Mouse (Mus musculus) neural tube, embryonic 13.5 days (tissue): Measurements from ENCODE around the gene Pik3r6. TPM values are rescaled to one million over a fixed set of nuclear protein-coding genes. Genes with fewer than 3 reads are reported as not detected.
A peak's percentile ranks its signal among the peaks of the same experiment; 100 is the strongest.

Experiments used
- ATAC-seq: fragments of 200-750 bp; cut with Nextera tagmentation; 2 replicates; pipeline ENCODE4 v1.8.0; 2017; ENCODE audit warnings: low read depth, mild to moderate bottlenecking, moderate TSS enrichment, moderate library complexity
- H3K27ac ChIP-seq: fragments of 300-500 bp; sonication (generic); replicated peaks from 2 replicates; pipeline ENCODE4 v1.5.1; 2015; ENCODE audit warnings: moderate library complexity, mild to moderate bottlenecking, inconsistent platforms
- H3K27me3 ChIP-seq: fragments of 300-500 bp; sonication (generic); 2 replicates; pipeline ENCODE4 v1.6.1; 2015; ENCODE audit warnings: mild to moderate bottlenecking, inconsistent platforms
- H3K36me3 ChIP-seq: fragments of 300-500 bp; sonication (generic); 2 replicates; pipeline ENCODE4 v1.6.1; 2015; ENCODE audit warnings: mild to moderate bottlenecking, inconsistent platforms
- H3K4me1 ChIP-seq: fragments of 300-500 bp; sonication (generic); replicated peaks from 2 replicates; pipeline ENCODE4 v1.6.1; 2015; ENCODE audit warnings: inconsistent platforms
- H3K4me2 ChIP-seq: fragments of 300-500 bp; sonication (generic); 2 replicates; pipeline ENCODE4 v1.6.1; 2015; ENCODE audit warnings: inconsistent platforms, mild to moderate bottlenecking, moderate library complexity
- H3K4me3 ChIP-seq: fragments of 300-500 bp; sonication (generic); 2 replicates; pipeline ENCODE4 v1.5.1; 2015; ENCODE audit warnings: mild to moderate bottlenecking, inconsistent platforms
- H3K9ac ChIP-seq: fragments of 300-500 bp; sonication (generic); 2 replicates; pipeline ENCODE4 v1.6.1; 2015; ENCODE audit warnings: moderate library complexity, mild to moderate bottlenecking, inconsistent platforms
- H3K9me3 ChIP-seq: fragments of 300-500 bp; sonication (generic); 2 replicates; pipeline ENCODE4 v1.6.1; 2016; ENCODE audit warnings: inconsistent platforms
- WGBS: fragments of 180-500 bp; shearing (Covaris S2); methylation state at CpG from one replicate; pipeline ENCODE4 v1.1.7; 2015; 5-methylcytosine and 5-hydroxymethylcytosine counted together
- polyA plus RNA-seq: library from polyadenylated mRNA; unstranded; fragments of >200 nt; fragmentation: Nextera tagmentation; extraction: Ambion mirVana; gene quantifications from 2 replicates; pipeline ENCODE4 v1.2.1, GENCODE M21; 2015

Pik3r6 gene
- polyA plus RNA-seq, 1 experiment from 2014 or later = 2.3 TPM

GRCm38 (mm10) chr11:68544554-68544953 lies 41.7 kb downstream of the Pik3r6 start:
- Histone ChIP-seq H3K9me3 (no peaks in the 10 kb centered on the region), H3K4me2 (no peak overlapping the region), H3K9ac (no peak overlapping the region), H3K4me1 (peaks cover 6% of the 10 kb centered on the region; the same call in 1 of the 2 replicates), H3K36me3 (no peaks in the 10 kb centered on the region), H3K27ac (no peak overlapping the region), H3K27me3 (no peaks in the 10 kb centered on the region), H3K4me3 (no peak overlapping the region)
- 5% methylated on average over 8 of the region's 8 CpGs for WGBS
- ATAC-seq = no peak

DNA sequence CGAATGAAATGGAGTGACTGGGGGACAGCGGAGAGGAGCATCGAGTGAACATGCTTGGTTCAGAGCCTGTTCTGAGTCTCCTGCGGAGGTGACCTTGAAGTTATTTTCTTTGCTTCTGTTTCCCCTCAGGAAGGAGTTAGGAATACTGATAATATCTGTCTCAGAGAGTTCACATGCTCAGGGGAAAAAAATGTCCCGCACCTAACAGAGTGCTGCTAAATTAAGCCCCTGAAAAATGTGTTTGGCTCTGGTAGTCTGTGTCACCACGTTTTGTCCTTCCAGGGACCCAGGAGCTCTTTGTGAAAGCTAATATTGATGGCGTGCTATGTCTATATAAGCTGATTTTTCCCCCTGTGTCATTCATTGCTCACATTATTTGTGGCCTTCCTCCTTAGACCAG lies 42.4 kb downstream of the Pik3r6 start:
- WGBS = 55% methylated on average over 7 of the region's 7 CpGs
- Histone ChIP-seq H3K4me3 (no peak overlapping the region), H3K4me2 (no peak overlapping the region), H3K36me3 (no peaks in the 10 kb centered on the region), H3K9me3 (no peaks in the 10 kb centered on the region), H3K4me1 (peaks cover 6% of the 10 kb centered on the region; the same call in 1 of the 2 replicates), H3K27ac (no peak overlapping the region), H3K27me3 (no peaks in the 10 kb centered on the region), H3K9ac (no peak overlapping the region)
- no peak for ATAC-seq

DNA sequence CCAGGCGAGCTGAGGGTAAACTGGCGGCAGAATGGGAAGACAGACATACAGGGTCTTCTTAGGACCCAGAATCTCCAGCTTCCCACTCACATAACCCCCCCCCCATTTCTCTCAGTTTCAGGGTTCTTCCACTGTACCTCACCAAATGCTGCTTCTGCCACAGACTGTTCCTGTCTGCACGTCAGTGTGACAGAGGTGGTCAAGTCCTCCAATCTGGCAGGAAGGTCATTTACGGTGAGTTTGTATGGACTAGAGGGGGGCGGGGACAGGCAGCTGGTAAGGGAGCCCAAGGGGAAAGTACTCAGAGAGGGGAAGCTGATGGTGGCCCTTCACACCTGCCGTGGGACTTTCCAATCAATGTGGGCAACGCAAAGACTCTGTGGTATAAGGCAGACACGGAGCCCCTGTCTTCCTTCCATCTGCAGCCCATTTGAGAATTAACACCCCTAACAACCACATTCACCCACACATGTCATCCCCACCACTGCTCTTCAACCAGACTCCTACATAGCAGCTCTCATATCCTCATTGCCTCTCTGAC lies 42.9 kb downstream of the Pik3r6 start:
- Histone ChIP-seq H3K27me3 (no peaks in the 10 kb centered on the region), H3K9ac (no peak overlapping the region), H3K4me1 (peaks cover 6% of the 10 kb centered on the region; the same call in 1 of the 2 replicates), H3K27ac (no peak overlapping the region), H3K9me3 (no peaks in the 10 kb centered on the region), H3K36me3 (no peaks in the 10 kb centered on the region), H3K4me2 (no peak overlapping the region), H3K4me3 (no peak overlapping the region)
- WGBS = 77% methylated on average over 8 of the region's 8 CpGs
- ATAC-seq = no peak

DNA sequence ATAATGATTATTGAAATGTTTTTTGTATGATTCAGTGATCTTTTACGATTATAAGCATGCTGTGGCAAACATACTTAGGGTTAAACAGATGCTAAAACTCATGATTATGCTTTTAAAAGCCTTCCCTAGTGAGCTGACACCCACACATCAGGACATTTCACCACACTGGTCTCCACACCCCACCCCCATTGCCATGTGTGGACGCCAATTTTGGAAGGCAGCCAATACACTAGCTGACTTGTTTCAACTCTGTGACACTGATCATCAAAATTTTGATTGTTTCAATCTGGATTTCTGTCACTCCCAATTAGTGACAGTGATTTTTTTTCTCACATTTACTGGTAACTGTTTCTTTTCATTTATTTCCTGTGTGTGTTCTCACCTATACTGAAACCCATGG lies 44.7 kb downstream of the Pik3r6 start:
- no peak overlapping the region for H3K9ac ChIP-seq
- ATAC-seq = no peak
- H3K4me3 ChIP-seq = no peak overlapping the region
- no peak overlapping the region for H3K4me2 ChIP-seq
- no peaks in the 10 kb centered on the region for H3K36me3 ChIP-seq
- H3K9me3 ChIP-seq = no peaks in the 10 kb centered on the region
- peaks cover 6% of the 10 kb centered on the region; the same call in 1 of the 2 replicates for H3K4me1 ChIP-seq
- 69% methylated on average over 2 of the region's 2 CpGs for WGBS
- H3K27ac ChIP-seq = no peak overlapping the region
- H3K27me3 ChIP-seq = no peaks in the 10 kb centered on the region

GRCm38 (mm10) chr11:68549597-68549996 lies 46.8 kb downstream of the Pik3r6 start:
- no peak overlapping the region for H3K4me2 ChIP-seq
- no peak overlapping the region for H3K9ac ChIP-seq
- no peaks in the 10 kb centered on the region for H3K27me3 ChIP-seq
- no peak for ATAC-seq
- no peaks in the 10 kb centered on the region for H3K9me3 ChIP-seq
- no peak overlapping the region for H3K27ac ChIP-seq
- H3K4me3 ChIP-seq = no peak overlapping the region
- no peaks in the 10 kb centered on the region for H3K36me3 ChIP-seq
- WGBS = 55% methylated on average over 3 of the region's 3 CpGs
- peaks cover 5% of the 10 kb centered on the region; the same call in 1 of the 2 replicates for H3K4me1 ChIP-seq

GRCm38 (mm10) chr11:68550358-68550757 lies 47.5 kb downstream of the Pik3r6 start:
- Histone ChIP-seq H3K36me3 (no peaks in the 10 kb centered on the region), H3K4me2 (no peak overlapping the region), H3K4me3 (no peak overlapping the region), H3K4me1 (no peaks in the 10 kb centered on the region), H3K9me3 (no peaks in the 10 kb centered on the region), H3K9ac (no peak overlapping the region), H3K27ac (no peak overlapping the region), H3K27me3 (0 out of 2 replicates have a peak, but pooled peaks cover under 1% of the 10 kb centered on the region)
- 74% methylated on average over 4 of the region's 4 CpGs for WGBS
- ATAC-seq = no peak

DNA sequence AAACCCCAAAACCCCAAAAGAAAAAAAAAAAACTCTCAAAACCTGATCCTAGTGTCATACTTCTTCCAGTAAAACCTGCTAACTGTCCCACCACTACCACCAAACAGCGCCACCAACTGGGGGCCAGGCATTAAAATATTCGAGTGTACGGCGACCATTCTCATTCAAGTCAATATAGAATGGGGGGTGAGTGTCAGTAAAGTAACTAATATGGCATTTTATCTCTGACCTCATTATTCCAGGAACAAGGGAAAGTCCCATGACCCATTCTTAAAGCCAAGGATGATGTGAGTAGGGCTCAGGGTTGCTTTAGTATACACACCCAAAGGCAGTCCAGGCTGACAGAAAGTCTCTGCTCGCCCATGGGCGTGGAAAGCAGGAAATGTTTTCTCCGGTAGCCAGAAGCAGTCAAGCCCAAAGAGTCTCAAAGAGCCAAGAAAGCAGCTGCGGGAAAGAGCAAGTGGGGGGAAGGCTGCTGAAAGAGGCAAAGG lies 51.2 kb downstream of the Pik3r6 start:
- no peaks in the 10 kb centered on the region for H3K36me3 ChIP-seq
- no peak overlapping the region for H3K27ac ChIP-seq
- H3K4me3 ChIP-seq = no peak overlapping the region
- 48% methylated on average over 8 of the region's 8 CpGs for WGBS
- ATAC-seq = no peak
- H3K9ac ChIP-seq = no peak overlapping the region
- H3K4me1 ChIP-seq = peaks cover 6% of the 10 kb centered on the region
- peaks cover 20% of the 10 kb centered on the region for H3K27me3 ChIP-seq
- H3K9me3 ChIP-seq = no peaks in the 10 kb centered on the region
- no peak overlapping the region for H3K4me2 ChIP-seq

DNA sequence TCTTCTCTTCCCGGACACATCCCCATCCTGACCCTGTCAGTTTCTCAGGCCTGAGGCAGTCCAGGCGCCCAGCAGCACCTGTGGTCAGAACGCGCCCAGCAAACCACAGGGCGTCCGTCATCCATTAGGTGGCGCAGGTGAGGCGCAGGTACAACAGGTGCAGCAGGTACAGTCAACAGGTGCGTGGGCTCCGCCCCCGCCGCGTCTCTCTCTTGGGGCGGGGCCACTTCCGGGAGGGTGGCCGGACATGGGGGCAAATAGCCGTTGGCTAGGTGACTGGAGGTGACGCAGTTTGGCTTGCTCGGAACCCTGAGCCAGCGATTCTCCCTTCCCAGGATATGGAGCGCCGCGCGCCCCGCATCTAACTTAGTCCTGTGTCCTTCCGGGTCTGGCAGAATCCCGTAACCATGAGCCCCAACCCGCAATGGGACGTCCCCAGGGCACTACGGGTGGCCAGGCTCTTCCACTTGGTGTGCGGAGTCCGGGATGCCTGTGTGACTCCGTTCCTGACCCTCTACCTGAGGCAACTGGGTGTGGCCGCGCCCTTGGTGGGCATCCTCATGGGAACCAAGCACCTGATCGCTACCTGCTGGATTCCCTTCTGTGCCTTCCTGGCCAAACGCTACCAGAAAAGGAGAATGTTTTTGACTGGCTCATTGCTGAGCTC lies 53.2 kb downstream of the Pik3r6 start, which contains the start of gene Mfsd6l:
Gene Mfsd6l, plus strand, starts transcription at position 269 of the 667 bp plus-strand sequence.
- WGBS = 10% methylated on average over 37 of the region's 37 CpGs
- no peaks in the 10 kb centered on the region for H3K36me3 ChIP-seq

DNA sequence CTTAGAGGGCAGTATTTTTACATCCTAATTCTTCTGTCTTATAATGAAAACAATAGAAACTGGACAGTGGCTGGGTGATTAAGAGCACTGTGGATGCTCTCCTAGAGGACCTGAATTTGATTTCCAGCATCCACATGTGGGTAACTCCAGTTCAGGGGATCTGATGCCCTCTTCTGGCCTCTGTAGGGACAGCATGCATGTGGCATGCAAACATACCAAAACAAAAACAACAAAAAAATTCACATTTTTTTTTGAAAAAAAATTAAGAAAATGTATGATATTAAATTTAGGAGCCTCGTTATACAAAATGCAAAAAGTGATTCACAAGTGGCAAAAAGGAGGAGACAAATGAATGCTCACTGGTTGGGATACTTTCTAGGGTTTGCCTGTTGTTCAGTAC lies 56.7 kb downstream of the Pik3r6 start:
- Histone ChIP-seq H3K27ac (no peak overlapping the region), H3K4me2 (no peak overlapping the region), H3K9me3 (no peaks in the 10 kb centered on the region), H3K4me3 (no peak overlapping the region), H3K36me3 (no peaks in the 10 kb centered on the region), H3K9ac (no peak overlapping the region), H3K27me3 (peaks cover 20% of the 10 kb centered on the region), H3K4me1 (peaks cover 9% of the 10 kb centered on the region)
- ATAC-seq = no peak
- 55% methylated on average over 1 of the region's 1 CpGs for WGBS

More for the DNA sequence above, 53.2 kb downstream of the Pik3r6 start, which contains the start of gene Mfsd6l:
- Histone ChIP-seq H3K27me3 (peaks cover 20% of the 10 kb centered on the region), H3K4me1 (peaks cover 9% of the 10 kb centered on the region), H3K27ac (no peak within 1 kb of the TSS), H3K4me3 (peak within 1 kb of the TSS; percentile 11; the same call in 1 of the 2 replicates), H3K4me2 (peak within 1 kb of the TSS; percentile 46), H3K9ac (no peak within 1 kb of the TSS), H3K9me3 (no peaks in the 10 kb centered on the region)
- no peak for ATAC-seq

DNA sequence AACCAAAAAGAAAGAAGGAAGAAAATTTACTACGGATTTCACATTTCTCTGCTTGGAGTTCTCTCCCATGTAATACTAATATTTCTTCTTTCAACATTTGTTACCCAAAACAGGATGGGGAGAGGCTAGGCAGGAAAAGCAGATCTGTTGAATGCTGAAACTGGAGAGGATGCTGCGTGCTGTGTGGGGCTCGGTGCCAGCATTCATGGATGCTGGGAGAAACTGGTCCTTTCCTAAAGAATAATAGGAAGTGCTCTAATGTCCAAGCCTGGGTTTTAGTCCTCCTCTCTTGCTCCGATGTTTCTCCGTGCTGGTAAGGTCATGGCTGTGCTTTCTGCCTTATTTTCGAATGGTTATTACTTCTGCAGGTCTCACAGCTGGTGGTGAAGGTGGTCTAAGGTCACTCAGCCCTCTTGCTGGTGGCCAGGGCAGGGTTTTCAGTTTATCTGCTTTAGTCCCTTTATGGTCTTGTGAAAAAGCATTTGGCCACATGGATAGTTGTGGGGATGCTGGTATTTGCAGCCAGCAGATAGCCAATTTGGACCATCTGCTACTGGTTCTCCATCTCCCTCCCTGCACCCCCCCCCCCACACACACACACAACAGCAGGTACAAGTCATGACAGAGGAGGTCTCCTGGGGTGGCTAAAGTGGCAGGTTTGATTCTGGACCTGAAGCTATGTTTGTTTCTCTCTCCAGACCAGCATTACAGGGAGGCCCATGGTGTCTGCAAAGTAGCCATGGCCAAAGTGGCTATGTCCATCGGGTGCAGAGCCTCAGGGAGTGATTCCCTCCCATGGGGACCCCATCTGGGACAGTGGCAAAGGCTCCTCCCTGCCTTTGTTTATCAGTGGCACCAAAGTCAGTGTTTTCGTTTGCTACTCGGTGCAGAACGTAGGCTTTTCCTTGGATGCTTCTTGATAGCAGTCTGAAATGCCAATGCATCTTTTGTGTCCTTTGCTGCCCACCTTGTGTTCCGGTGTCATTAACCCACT lies 59.4 kb downstream of the Pik3r6 start:
- Histone ChIP-seq H3K9me3 (no peaks in the 10 kb centered on the region), H3K9ac (no peak overlapping the region), H3K27me3 (0 out of 2 replicates have a peak, but pooled peaks cover 4% of the 10 kb centered on the region), H3K4me3 (no peak overlapping the region), H3K4me2 (no peak overlapping the region), H3K4me1 (peaks cover 7% of the 10 kb centered on the region; the same call in 1 of the 2 replicates), H3K27ac (no peak overlapping the region), H3K36me3 (no peaks in the 10 kb centered on the region)
- ATAC-seq = no peak
- WGBS = 81% methylated on average over 11 of the region's 11 CpGs

- no peak overlapping the region for H3K9ac ChIP-seq
- peaks cover 7% of the 10 kb centered on the region; the same call in 1 of the 2 replicates for H3K4me1 ChIP-seq
- H3K36me3 ChIP-seq = no peaks in the 10 kb centered on the region
- no peak overlapping the region for H3K4me2 ChIP-seq
- no peaks in the 10 kb centered on the region for H3K9me3 ChIP-seq
- 80% methylated on average over 13 of the region's 13 CpGs for WGBS
- no peak overlapping the region for H3K4me3 ChIP-seq
- 0 out of 2 replicates have a peak, but pooled peaks cover 6% of the 10 kb centered on the region for H3K27me3 ChIP-seq
- no peak overlapping the region for H3K27ac ChIP-seq
- no peak for ATAC-seq
Observed at GRCm38 (mm10) chr11:68564356-68565031, 61.7 kb downstream of the Pik3r6 start.
